Mouse (Mus musculus) left cerebral cortex, postnatal 25 days (tissue): ENCODE results near the gene C8g. TPM values are rescaled to one million over a fixed set of nuclear protein-coding genes. Genes with fewer than 3 reads are reported as not detected.
A peak's percentile ranks its signal among the peaks of the same experiment; 100 is the strongest.

Source experiments
- DNase-seq, 2 experiments: peaks; one replicate each; pipeline ENCODE4 v3.0.0; 2022; ENCODE audit warnings: low spot score in 2 of 2, mixed read lengths in 1 of 2
- intact Hi-C: fragments of 180-260 bp; cut with DNase I; formaldehyde crosslinking; loops from one replicate; pipeline ENCODE4 v1.15.1; 2025
- total RNA-seq, 2 experiments: library from RNA; stranded (reverse); gene quantifications; 2 replicates each; pipeline ENCODE4 v1.2.3; 2021

C8g gene
- total RNA-seq, 2 experiments from 2014 or later = 1.1 to 1.7 TPM

GRCm38 (mm10) chr2:25472550-25472949, 29.0 kb downstream of the C8g start:
- intact Hi-C loops = no loop called here
- DNase-seq = no peak

- intact Hi-C loops = no loop called here
- no peak for DNase-seq
These were observed 31.6 kb downstream of the C8g start, which contains the start of gene Ptgds for GRCm38 (mm10) chr2:25469969-25470368. Gene Ptgds, minus strand, starts transcription at chr2:25470046.

GRCm38 (mm10) chr2:25468962-25469915, 32.3 kb downstream of the C8g start:
- peak; percentile 42 for DNase-seq
- intact Hi-C loops = no loop called here

- no peak for DNase-seq
- intact Hi-C loops = no loop called here
These were observed 33.8 kb downstream of the C8g start for GRCm38 (mm10) chr2:25467606-25468303.

- no peak for DNase-seq
- intact Hi-C loops = no loop called here
These were observed 35.5 kb downstream of the C8g start for GRCm38 (mm10) chr2:25465816-25466635.

- intact Hi-C loops = no loop called here
- no peak for DNase-seq
These were observed 36.3 kb downstream of the C8g start for GRCm38 (mm10) chr2:25465256-25465655.

GRCm38 (mm10) chr2:25463630-25464029, 37.9 kb downstream of the C8g start:
- no peak for DNase-seq
- intact Hi-C loops = no loop called here

GRCm38 (mm10) chr2:25461407-25461806, 40.1 kb downstream of the C8g start:
- intact Hi-C loops = loop anchor here (2.0 kb wide), 2 partner anchors 33 to 39 kb away; partner anchors contain the start of genes Abca2, C8g and Fbxw5

GRCm38 (mm10) chr2:25460551-25461309, 40.8 kb downstream of the C8g start, which contains the start of gene Paxx:
Gene Paxx, minus strand, starts transcription at chr2:25461094.
- peak; percentile 94 to 98 for DNase-seq
- intact Hi-C loops = loop anchor here (2.0 kb wide), 2 partner anchors 32 to 40 kb away; partner anchors contain the start of genes Abca2, C8g and Fbxw5

More at GRCm38 (mm10) chr2:25461407-25461806, 40.1 kb downstream of the C8g start:
- no peak for DNase-seq

GRCm38 (mm10) chr2:25460135-25460534, 41.4 kb downstream of the C8g start:
- intact Hi-C loops = loop anchor here (2.0 kb wide), 2 partner anchors 31 to 41 kb away; partner anchors contain the start of genes Abca2, C8g and Fbxw5
- peak; percentile 26 to 30 for DNase-seq

GRCm38 (mm10) chr2:25458911-25459310, 42.6 kb downstream of the C8g start:
- intact Hi-C loops = no loop called here
- DNase-seq = no peak

- intact Hi-C loops = no loop called here
- no peak for DNase-seq
These were observed 44.3 kb downstream of the C8g start for GRCm38 (mm10) chr2:25457022-25457896.

- no peak for DNase-seq
- intact Hi-C loops = no loop called here
These were observed 45.1 kb downstream of the C8g start, which contains the start of gene Clic3 for GRCm38 (mm10) chr2:25456205-25456953. Gene Clic3, plus strand, starts transcription at chr2:25456838.

- DNase-seq = no peak
- intact Hi-C loops = no loop called here
These were observed 48.6 kb downstream of the C8g start for GRCm38 (mm10) chr2:25452951-25453350.

GRCm38 (mm10) chr2:25450853-25451647, 50.5 kb downstream of the C8g start:
- intact Hi-C loops = no loop called here
- no peak for DNase-seq
